Mouse (Mus musculus) right cerebral cortex, postnatal 4 days (tissue): ENCODE measurements at regions not wholly inside any gene's neighbourhood (a gene's known extent, or its start where the extent isn't known, plus 50 kb on each side); places are given as distances from the start of the nearest gene placed in this dataset.
A peak's percentile ranks its signal among the peaks of the same experiment; 100 is the strongest.

ENCODE experiments used
- DNase-seq: peaks from one replicate; pipeline ENCODE4 v3.0.0-alpha.2; 2022

DNA sequence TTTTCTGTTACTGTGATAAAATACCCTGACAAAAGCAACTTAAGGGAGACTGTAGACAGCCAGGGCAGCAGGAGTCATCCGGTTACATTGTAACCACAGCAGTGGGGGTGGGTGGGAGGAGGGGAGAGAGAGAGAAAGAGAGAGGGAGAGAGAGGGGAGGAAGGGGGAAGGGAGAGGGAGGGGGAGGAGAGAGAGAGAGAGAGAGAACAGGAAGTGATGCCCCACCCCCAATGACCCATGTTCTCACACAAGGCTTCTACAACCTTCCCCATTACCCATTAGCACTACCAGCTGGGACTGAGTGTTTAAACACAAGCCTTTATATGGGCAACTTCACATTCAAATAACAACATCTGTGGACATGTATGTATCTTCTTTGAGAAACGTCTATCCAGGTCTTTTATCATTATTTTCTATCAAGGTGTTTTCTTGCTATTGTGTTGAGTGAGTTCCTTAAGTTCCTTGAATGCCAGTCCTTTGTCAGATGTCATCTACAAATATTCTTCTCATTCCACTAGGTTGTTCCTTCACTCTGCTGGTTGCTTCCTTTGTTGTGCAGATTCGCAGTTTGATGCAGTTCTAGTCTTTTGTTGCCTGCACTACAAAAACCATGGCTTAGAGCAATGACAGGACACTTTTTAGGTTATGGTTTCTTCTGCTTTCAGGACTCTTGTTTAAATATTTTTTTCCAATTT, 274.7 kb upstream of the Ddx18 start:
- DNase-seq = no peak

DNA sequence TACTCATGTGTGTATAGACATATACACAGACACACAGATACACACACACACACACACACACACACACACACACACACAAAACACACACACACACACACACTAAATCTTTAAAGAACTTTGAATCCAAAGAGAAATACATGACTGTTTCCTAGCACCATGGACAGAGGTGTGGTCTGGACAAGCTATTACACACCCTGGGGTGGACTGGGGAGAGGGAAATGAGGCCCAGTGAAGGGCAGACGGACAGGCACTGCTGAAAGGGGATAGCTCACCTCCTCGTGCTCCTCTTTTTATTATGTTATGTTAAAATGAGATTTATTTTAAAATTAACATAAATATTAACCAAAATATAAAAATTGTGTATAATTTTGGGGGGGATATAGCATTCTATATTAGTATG, 265.8 kb upstream of the Ddx18 start:
- no peak for DNase-seq

- no peak for DNase-seq
These were observed 262.5 kb upstream of the Ddx18 start for GRCm38 (mm10) chr1:121830242-121830641.

GRCm38 (mm10) chr1:121822950-121823349, 255.2 kb upstream of the Ddx18 start:
- DNase-seq = no peak

GRCm38 (mm10) chr1:121803338-121803737, 235.5 kb upstream of the Ddx18 start:
- no peak for DNase-seq

DNA sequence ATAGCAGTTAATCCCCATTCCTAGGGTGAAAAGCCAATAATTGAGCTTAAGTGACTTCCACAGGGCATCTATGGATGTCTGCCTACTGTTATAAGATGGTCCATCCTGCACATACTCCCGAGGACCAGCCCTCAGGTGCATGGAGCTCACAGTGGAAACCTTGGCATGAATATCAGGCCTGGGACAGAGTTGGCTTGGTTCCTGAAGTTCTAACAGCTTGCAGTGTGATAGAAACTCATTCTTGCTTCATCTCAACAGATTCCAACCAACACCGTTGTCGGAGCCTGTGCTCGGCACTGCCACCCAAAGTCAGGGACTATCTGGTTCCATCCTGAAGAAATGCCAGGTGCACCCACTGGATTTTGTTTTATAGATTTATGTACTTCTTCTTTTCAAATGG, 234.7 kb upstream of the Ddx18 start:
- DNase-seq = no peak

GRCm38 (mm10) chr1:121798502-121798901, 230.7 kb upstream of the Ddx18 start:
- DNase-seq = peak; percentile 7

DNA sequence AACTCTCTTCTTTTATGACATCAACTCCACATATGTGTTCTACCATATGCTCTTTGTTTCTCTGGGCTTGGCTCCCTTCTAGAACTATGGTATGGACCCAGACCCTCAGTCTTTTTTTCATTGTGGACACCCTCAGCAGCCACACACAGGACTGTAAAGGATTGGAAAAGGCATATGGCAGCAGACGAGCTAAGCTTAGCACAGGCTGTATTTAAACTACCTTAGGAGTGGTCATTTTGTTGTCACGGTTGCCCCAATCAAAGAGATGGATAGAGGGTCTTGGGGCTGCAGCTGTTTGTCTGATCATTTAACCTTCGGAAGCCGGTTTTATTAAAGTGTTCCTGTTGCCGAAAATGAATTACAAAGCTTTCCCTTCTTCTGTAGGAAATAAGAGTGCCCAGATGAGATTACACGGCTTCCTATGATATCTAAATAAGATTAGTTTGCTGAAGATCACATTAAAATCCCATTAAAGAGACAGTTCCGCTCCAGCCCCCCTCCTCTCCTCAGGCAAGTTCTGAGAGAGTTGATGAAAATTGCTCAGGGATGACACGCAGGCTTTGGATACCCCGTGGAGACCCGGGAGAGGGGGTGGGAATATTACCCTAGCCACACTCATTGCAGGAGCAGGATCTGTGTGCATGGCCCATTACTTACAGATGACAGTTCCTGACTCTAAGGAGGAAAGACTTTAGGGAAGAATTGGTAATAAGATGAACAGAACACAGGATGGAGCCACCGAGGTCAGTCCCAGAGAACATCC, 227.4 kb upstream of the Ddx18 start:
- no peak for DNase-seq

GRCm38 (mm10) chr1:121785631-121786030, 217.8 kb upstream of the Ddx18 start:
- no peak for DNase-seq

- DNase-seq = no peak
These were observed 206.2 kb upstream of the Ddx18 start for GRCm38 (mm10) chr1:121773988-121774387.

GRCm38 (mm10) chr1:121771444-121771843, 203.7 kb upstream of the Ddx18 start:
- no peak for DNase-seq

- DNase-seq = no peak
These were observed 203.1 kb upstream of the Ddx18 start for GRCm38 (mm10) chr1:121770936-121771335.

DNA sequence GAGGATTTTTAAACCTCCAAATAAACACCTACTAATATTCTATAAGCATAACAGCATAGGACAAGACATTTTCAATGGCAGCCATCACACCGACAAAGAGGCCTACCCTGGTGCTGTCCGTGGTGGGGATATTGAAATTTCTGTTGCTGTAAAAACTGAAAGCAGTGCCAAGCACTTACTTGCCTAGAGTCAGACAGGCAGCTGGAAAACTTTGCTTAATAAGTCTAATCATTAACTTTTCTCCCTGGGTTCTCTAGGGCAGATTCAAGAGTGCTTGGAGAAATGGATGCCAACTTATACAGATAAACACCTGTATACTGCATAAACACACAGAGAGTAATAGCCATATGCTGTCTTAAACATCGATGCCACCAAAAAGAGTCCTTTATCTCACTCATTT, 192.3 kb upstream of the Ddx18 start:
- DNase-seq = no peak

DNA sequence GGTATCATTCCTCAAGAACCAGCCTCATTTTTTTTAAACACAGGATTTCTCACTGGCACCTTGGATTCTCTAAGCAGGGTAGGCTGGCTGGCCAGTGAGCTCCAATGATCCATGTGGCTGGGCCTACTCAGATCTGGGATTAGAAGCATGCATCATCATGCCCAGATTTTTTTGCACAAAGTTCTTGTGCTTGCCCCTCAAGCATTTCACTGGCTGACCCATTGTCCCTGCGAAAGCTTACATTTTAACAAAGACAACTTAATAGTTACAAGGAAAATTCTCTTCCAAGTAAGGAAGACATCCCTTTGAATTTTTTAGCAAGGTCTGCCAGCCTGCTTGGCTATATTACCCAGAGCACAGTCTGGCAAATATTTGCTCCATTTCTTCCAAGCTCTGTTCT, 177.4 kb upstream of the Ddx18 start:
- no peak for DNase-seq

DNA sequence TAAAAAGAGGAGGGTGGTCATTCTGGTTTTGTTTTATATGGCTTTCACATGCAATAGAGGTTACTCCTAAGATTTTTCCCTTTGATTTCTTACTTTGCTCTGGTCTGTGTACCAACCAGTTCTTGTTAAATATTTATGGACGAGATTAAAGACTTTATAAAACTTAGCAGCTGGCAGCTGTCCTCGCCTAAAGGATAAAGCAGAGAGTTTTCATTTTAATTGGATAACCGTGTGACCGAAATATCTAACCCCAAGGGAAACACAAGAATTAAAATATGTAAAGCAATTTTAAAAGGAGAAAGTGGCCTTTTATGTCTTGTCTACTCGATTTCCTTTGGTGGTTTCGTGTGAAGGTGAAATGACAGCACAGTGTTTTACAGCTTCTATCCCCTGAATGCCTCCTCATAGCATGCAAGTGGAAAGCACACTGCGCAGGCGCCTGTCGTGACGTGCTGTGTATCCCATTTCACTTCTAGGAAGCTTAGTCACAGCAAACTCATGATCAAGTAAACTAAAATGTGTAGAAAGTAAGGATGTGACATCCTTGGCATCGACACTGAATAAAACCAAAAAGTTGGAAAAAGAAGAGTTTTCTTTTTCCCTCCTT, 167.4 kb upstream of the Ddx18 start:
- DNase-seq = no peak

- DNase-seq = no peak
These were observed 166.8 kb upstream of the Ddx18 start for GRCm38 (mm10) chr1:121734456-121735112.

- no peak for DNase-seq
These were observed 141.6 kb upstream of the Ddx18 start for GRCm38 (mm10) chr1:121709317-121709860.

GRCm38 (mm10) chr1:121708301-121708700, 140.5 kb upstream of the Ddx18 start:
- DNase-seq = peak; percentile 11

DNA sequence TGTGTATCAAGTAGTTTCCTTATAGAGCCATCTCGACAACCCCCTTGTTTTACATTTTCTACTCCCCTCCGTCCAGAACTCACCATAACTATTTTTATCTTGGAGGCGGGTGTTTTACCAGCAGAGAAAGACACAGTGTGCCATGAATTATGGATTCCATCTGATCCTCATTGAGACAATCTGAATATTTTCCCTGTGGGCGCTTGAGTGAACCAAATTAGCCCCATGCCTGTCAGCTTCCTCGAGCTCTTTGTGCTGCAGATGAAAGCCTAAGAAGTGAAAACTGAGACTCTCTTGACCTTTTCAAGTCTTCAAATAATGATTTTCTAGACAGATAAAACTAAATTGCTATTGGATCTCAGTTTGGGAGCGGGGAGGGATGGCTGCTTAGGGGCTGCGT, 134.0 kb upstream of the Ddx18 start:
- no peak for DNase-seq

- DNase-seq = no peak
These were observed 86.1 kb upstream of the Ddx18 start for GRCm38 (mm10) chr1:121653901-121654300.

DNA sequence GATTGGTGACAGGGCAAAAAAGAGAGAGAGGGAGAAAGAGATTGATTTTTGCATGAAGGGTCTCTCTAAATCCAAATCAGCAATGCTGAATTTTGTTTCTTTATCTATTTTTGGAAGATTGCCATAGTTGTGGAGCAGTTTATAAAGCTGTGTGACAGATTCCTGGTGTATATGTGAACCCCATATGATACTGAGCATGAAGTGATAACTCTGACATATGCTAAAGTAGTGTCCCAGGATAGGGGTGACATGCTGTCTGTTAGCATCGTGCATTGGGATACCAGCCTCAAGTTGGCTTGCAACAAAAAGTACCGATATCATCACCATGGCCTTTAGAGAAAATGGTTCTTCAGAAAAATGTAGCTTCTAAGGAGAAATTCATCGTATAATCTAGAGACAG, 82.3 kb upstream of the Ddx18 start:
- DNase-seq = no peak

DNA sequence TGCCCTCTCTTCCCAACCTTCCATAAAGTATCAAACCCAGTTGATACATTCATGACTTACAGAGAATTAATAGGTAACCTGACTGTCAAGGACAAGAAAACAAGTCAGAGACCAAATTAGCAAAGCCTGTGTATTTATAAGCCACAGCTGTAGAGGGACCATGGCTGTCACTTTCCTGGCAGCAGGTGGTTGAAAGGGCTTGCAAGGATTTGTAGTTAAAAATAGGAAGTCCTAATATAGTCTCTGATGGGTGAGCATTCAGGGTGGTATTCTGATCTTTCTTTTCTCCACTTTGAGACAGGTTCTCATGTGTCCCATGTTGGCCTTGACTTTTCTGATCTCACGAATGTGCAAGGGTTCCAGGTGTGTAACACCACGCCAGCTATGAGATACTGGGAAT, 63.7 kb upstream of the Ddx18 start:
- no peak for DNase-seq

GRCm38 (mm10) chr1:121620262-121620661, 52.5 kb upstream of the Ddx18 start:
- no peak for DNase-seq
